Mouse (Mus musculus) ES-E14 (cell line): ENCODE data around the gene Mbd3l1.

Source experiments
- CHD2 ChIP-seq: IDR thresholded peaks from 2 replicates; pipeline ENCODE4 v1.6.1; 2014; ENCODE audit warnings: mild to moderate bottlenecking, low read depth, low read length, inconsistent platforms
- ZC3H11A ChIP-seq: IDR thresholded peaks from 2 replicates; pipeline ENCODE4 v1.6.1; 2012; ENCODE audit warnings: low read depth, mild to moderate bottlenecking, inconsistent platforms, low read length, borderline replicate concordance
- ZNF384 ChIP-seq: IDR thresholded peaks from 2 replicates; pipeline ENCODE4 v1.6.1; 2012; ENCODE audit warnings: low read depth, low read length, inconsistent platforms

DNA sequence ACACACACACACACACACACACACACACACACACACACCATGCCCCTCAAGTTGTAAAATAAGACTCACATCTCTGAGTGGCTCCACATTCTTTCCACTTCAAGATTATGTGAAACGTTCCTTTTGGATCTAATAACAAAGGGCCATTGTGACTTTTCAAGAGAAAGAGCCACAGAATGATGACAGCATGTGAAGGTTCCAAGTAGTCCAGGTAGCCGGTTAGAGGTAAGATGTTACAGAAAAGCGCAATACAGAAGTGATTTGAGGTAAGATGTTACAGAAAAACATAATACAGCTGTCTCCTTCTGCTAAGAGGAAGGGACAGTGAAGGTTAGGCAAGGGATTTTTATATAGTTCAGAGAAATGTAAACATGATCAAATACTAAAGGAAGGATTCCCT lies at the start of gene Mbd3l1, which contains the start of gene Zfp558:
- TF ChIP-seq CHD2 (no peak), ZNF384 (no peak), ZC3H11A (no peak)
